In genomic region chr19:9090191-9090590, GRCm38 (mm10) we compare ENCODE assay signal across 30 mouse cellular contexts. TPM values are rescaled to one million over a fixed set of nuclear protein-coding genes. Genes with fewer than 3 reads are reported as not detected.
A peak's percentile ranks its signal among the peaks of the same experiment; 100 is the strongest.
DNase-seq lines count a peak whose midpoint lies in the region; ATAC-seq and TF ChIP-seq lines count a peak whose summit lies in the region.
"Had no signal": no experiment of that assay in that cellular context is flagged by ENCODE, and none has a peak within 500 bp of the region (broad histone marks: within the 10 kb centered on the region; RNA-seq: fewer than 3 reads in every experiment).

No protein-coding gene starts in this region.

- ATAC-seq in liver, embryonic 12.5 days: no peak
- no peak for ATAC-seq in stomach, embryonic 16.5 days (ENCODE audit: insufficient read depth, low FRiP score)
- ATAC-seq: CD4-positive, CD25-positive, alpha-beta regulatory T cell, adult 4 months; forebrain, embryonic 14.5 days; forebrain, postnatal 0 days had no signal

- H3K27ac ChIP-seq in liver, adult 2 months (replicated peaks; ENCODE audit: insufficient read depth, low read depth, low read length): peak overlapping the region; percentile 27; the same call in 1 of the 2 replicates
- no peak overlapping the region for H3K27ac ChIP-seq in liver, embryonic 12.5 days
- 0 out of 2 replicates have a peak overlapping the region, but pooled peaks have one; percentile 19 for H3K27ac ChIP-seq in stomach, embryonic 16.5 days (ENCODE audit: low read length)
- H3K27ac ChIP-seq: embryonic facial prominence, embryonic 12.5 days; embryonic facial prominence, embryonic 15.5 days; heart, adult 2 months; hindbrain, embryonic 12.5 days; hindbrain, embryonic 15.5 days had no signal

- DNase-seq in liver, adult 2 months (ENCODE audit: extremely low read depth, low read depth, low spot score): peak; percentile 53
- peak; percentile 59 for DNase-seq in lung, postnatal 36 days
- DNase-seq in lung, postnatal 10 days: no peak
- DNase-seq in right cerebral cortex, postnatal 36 days (ENCODE audit: low spot score in 2 of 2): no peak
- DNase-seq: adrenal gland, adult 2 months; cerebellum, adult 11 months; cerebellum, adult 2 months; cerebellum, adult 9-11 months; cerebellum, postnatal 25 days; forebrain, postnatal 0 days; gastrocnemius, postnatal 10 days; gastrocnemius, postnatal 36 days; heart, adult 2 months had no signal

- H3K79me2 ChIP-seq in liver, adult 2 months (ENCODE audit: control insufficient read depth, insufficient read depth, low read length): no peaks in the 10 kb centered on the region

- H3K4me2 ChIP-seq in liver, embryonic 12.5 days: no peak overlapping the region
- H3K4me2 ChIP-seq in stomach, embryonic 16.5 days (ENCODE audit: low read depth, low read length): no peak overlapping the region
- H3K4me2 ChIP-seq: embryonic facial prominence, embryonic 12.5 days; embryonic facial prominence, embryonic 15.5 days; heart, embryonic 11.5 days; hindbrain, embryonic 12.5 days; hindbrain, embryonic 15.5 days had no signal

- no peaks in the 10 kb centered on the region for H3K9me3 ChIP-seq in liver, embryonic 12.5 days (replicated peaks)
- no peaks in the 10 kb centered on the region for H3K9me3 ChIP-seq in stomach, embryonic 16.5 days (replicated peaks; ENCODE audit: control insufficient read depth, low read length)
- H3K9me3 ChIP-seq: embryonic facial prominence, embryonic 12.5 days; embryonic facial prominence, embryonic 15.5 days; hindbrain, embryonic 12.5 days; hindbrain, embryonic 15.5 days had no signal

- no peaks in the 10 kb centered on the region for H3K36me3 ChIP-seq in liver, adult 2 months (ENCODE audit: control insufficient read depth, insufficient read depth, low read length)
- H3K36me3 ChIP-seq in liver, embryonic 12.5 days: no peaks in the 10 kb centered on the region
- no peaks in the 10 kb centered on the region for H3K36me3 ChIP-seq in stomach, embryonic 16.5 days (ENCODE audit: control insufficient read depth, insufficient read depth, low read length)
- H3K36me3 ChIP-seq: embryonic facial prominence, embryonic 12.5 days; embryonic facial prominence, embryonic 15.5 days; hindbrain, embryonic 12.5 days; hindbrain, embryonic 15.5 days had no signal

- H3K27me3 ChIP-seq in liver, adult 2 months (ENCODE audit: control insufficient read depth, insufficient read depth, low read length): no peaks in the 10 kb centered on the region
- H3K27me3 ChIP-seq in liver, embryonic 12.5 days (replicated peaks): 0 out of 2 replicates have a peak, but pooled peaks cover 4% of the 10 kb centered on the region
- H3K27me3 ChIP-seq in stomach, embryonic 16.5 days (ENCODE audit: control insufficient read depth, insufficient read depth, low read length): no peaks in the 10 kb centered on the region
- H3K27me3 ChIP-seq: embryonic facial prominence, embryonic 12.5 days; embryonic facial prominence, embryonic 15.5 days; hindbrain, embryonic 15.5 days had no signal

- no peak overlapping the region for H3K4me3 ChIP-seq in liver, adult 2 months (ENCODE audit: insufficient read depth, low read depth, low read length)
- no peak overlapping the region for H3K4me3 ChIP-seq in liver, embryonic 12.5 days
- no peak overlapping the region for H3K4me3 ChIP-seq in stomach, embryonic 16.5 days (replicated peaks; ENCODE audit: low read length)
- H3K4me3 ChIP-seq: embryonic facial prominence, embryonic 12.5 days; embryonic facial prominence, embryonic 15.5 days; heart, adult 2 months; hindbrain, embryonic 12.5 days; hindbrain, embryonic 15.5 days had no signal

- H3K4me1 ChIP-seq in liver, adult 2 months (ENCODE audit: control insufficient read depth, insufficient read depth, low read length): peaks cover 5% of the 10 kb centered on the region
- no peaks in the 10 kb centered on the region for H3K4me1 ChIP-seq in liver, embryonic 12.5 days
- no peaks in the 10 kb centered on the region for H3K4me1 ChIP-seq in stomach, embryonic 16.5 days (ENCODE audit: control insufficient read depth, insufficient read depth, low read length)
- H3K4me1 ChIP-seq: embryonic facial prominence, embryonic 12.5 days; embryonic facial prominence, embryonic 15.5 days; hindbrain, embryonic 12.5 days; hindbrain, embryonic 15.5 days had no signal

- 47% methylated on average over 4 of the region's 4 CpGs for WGBS in liver, adult 2 months
- 47% methylated on average over 4 of the region's 4 CpGs for WGBS in liver, embryonic 12.5 days (ENCODE audit: insufficient replicate concordance)
- WGBS in stomach, embryonic 16.5 days: 61% methylated on average over 4 of the region's 4 CpGs

- H3K9ac ChIP-seq in liver, adult 2 months (ENCODE audit: low read depth, low read length): no peak overlapping the region
- no peak overlapping the region for H3K9ac ChIP-seq in liver, embryonic 12.5 days
- H3K9ac ChIP-seq in stomach, embryonic 16.5 days (ENCODE audit: low read length): no peak overlapping the region
- H3K9ac ChIP-seq: embryonic facial prominence, embryonic 12.5 days; embryonic facial prominence, embryonic 15.5 days; forebrain, postnatal 0 days; hindbrain, embryonic 12.5 days; hindbrain, embryonic 15.5 days had no signal

- TF ChIP-seq CTCF in liver, adult 2 months (IDR thresholded peaks at IDR 0.05; ENCODE audit: low read depth, low read length): no peak

- no peak for TF ChIP-seq POLR2A in liver, adult 2 months (IDR thresholded peaks at IDR 0.05; ENCODE audit: extremely low read depth, insufficient read depth, low read length)

RNA-seq across cellular contexts. Expression of gene Scgb1a1, which starts 2.4 kb away (rescaled TPM):
- total RNA-seq in liver, adult 2 months (2014; rRNA removed): not detected in 2 replicates
- 1.4 and 1.6 TPM in 2 replicates for polyA plus RNA-seq in liver, adult 2 months (2012; rRNA removed)
- not detected in 2 replicates for polyA plus RNA-seq in liver, embryonic 12.5 days (2016; fragmentation: Nextera tagmentation; extraction: Ambion mirVana)
- polyA plus RNA-seq in stomach, embryonic 16.5 days (2015; fragmentation: Nextera tagmentation; extraction: Ambion mirVana): 0.75 and 1.3 TPM in 2 replicates
- total RNA-seq: adrenal gland, adult 2 months; adrenal gland, postnatal 4 days; common myeloid progenitor, adult 5-6 weeks; forebrain, postnatal 0 days; gastrocnemius, postnatal 36 days; granulocyte monocyte progenitor cell, adult 5-6 weeks; hematopoietic stem cell, adult 5-6 weeks; MEL had no signal
- polyA plus RNA-seq: adrenal gland, adult 2 months; C2C12; CD4-positive, CD25-positive, alpha-beta regulatory T cell, adult 4 months; cerebellum, adult 2 months; embryonic facial prominence, embryonic 12.5 days; forebrain, embryonic 11.5 days; forebrain, embryonic 14.5 days; forebrain, postnatal 0 days; heart, embryonic 11.5 days; heart, embryonic 14.5 days; hindbrain, embryonic 12.5 days; hindbrain, embryonic 15.5 days had no signal

RNA-seq across cellular contexts. Expression of gene Asrgl1, which starts 45.2 kb away (rescaled TPM):
- total RNA-seq in liver, adult 2 months (2014; rRNA removed): 5.7 and 7.6 TPM in 2 replicates
- polyA plus RNA-seq in liver, adult 2 months (2012; rRNA removed): 1.7 and 2.0 TPM in 2 replicates
- polyA plus RNA-seq in liver, embryonic 12.5 days (2016; fragmentation: Nextera tagmentation; extraction: Ambion mirVana): 13.2 and 13.6 TPM in 2 replicates
- polyA plus RNA-seq in stomach, embryonic 16.5 days (2015; fragmentation: Nextera tagmentation; extraction: Ambion mirVana): 10.2 and 11.8 TPM in 2 replicates

Comparison
In these comparisons a context has a peak if more than half of its experiments do, and no peak if none do; other contexts are left out.
1. DNase-seq: peak in liver, adult 2 months (single experiment) and lung, postnatal 36 days (single experiment); none in lung, postnatal 10 days (single experiment) and right cerebral cortex, postnatal 36 days (0 of 2).